ENCODE assay signal across 19 mouse cellular contexts in the genomic region with DNA sequence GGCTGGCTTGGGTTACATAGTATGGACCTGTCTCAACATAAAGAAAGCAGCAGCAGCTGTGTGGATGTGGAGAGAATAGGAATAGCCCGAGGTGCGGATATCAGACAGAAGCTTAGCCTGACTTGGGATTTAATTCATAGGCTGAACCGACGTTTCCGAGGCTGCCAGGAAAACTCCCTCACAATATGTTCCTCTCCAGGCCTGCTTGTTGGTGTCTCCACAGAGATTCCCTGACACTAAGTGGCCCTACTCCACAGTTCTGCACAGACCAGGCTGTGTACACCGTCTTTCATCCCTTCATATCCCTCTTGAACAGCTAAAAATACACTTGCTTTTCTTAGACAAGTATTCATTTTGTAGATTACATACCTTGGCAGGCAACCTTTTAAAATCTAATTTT. TPM values are rescaled to one million over a fixed set of nuclear protein-coding genes. Genes with fewer than 3 reads are reported as not detected.
DNase-seq lines count a peak whose midpoint lies in the region; TF ChIP-seq lines count a peak whose summit lies in the region.
"Had no signal": no experiment of that assay in that cellular context is flagged by ENCODE, and none has a peak within 500 bp of the region (broad histone marks: within the 10 kb centered on the region; RNA-seq: fewer than 3 reads in every experiment).

No protein-coding gene starts in this region.

- no peak for TF ChIP-seq CTCF in left cerebral cortex, adult 2 months (IDR thresholded peaks at IDR 0.05)

- intact Hi-C loops in heart, postnatal 14 days (cut with DNase I), result no loop called here
- intact Hi-C loops in left cerebral cortex, postnatal 14 days (cut with DNase I), result no loop called here
- intact Hi-C loops in left cerebral cortex, adult 2 months (cut with DNase I), result no loop called here

- H3K27ac ChIP-seq in left cerebral cortex, adult 2 months, result no peak overlapping the region
- H3K27ac ChIP-seq: forebrain, embryonic 15.5 days; hindbrain, embryonic 10.5 days had no signal

- peak; percentile 50 for DNase-seq in cerebellum, adult 11-12 months
- no peak for DNase-seq in cerebellum, adult 8-10 months
- DNase-seq in heart, adult 18-20 months, result peak; percentile 29
- no peak for DNase-seq in heart, postnatal 14 days
- peak; percentile 28 to 49 for DNase-seq in left cerebral cortex, postnatal 14 days (ENCODE audit: low spot score in 2 of 2)
- DNase-seq in left cerebral cortex, adult 2 months (ENCODE audit: extremely low spot score in 1 of 2, low spot score in 2 of 2), result no peak
- peak; percentile 16 for DNase-seq in right cerebral cortex, postnatal 14 days
- no peak for DNase-seq in thymus, postnatal 10 days (ENCODE audit: low spot score in 2 of 2)
- DNase-seq: gastrocnemius, postnatal 10 days; kidney, adult 18-20 months; kidney, postnatal 10 days; liver; liver, postnatal 0 days; lung, postnatal 14 days had no signal

- H3K4me3 ChIP-seq in left cerebral cortex, adult 2 months, result no peak overlapping the region
- H3K4me3 ChIP-seq: erythroblast, embryonic 14.5 days; forebrain, embryonic 15.5 days; hindbrain, embryonic 10.5 days had no signal

RNA-seq across cellular contexts. Expression of gene Adrm1, which starts 23.9 kb away (rescaled TPM):
- total RNA-seq in heart, adult 18-20 months (2021), result 10 to 100 TPM; 84.0 to 86.8 TPM
- total RNA-seq in heart, postnatal 14 days (2021), result 10 to 100 TPM; 87.1 to 95.9 TPM
- 100 to 1,000 TPM; 104 to 109 TPM for total RNA-seq in left cerebral cortex, postnatal 14 days (2021)
- total RNA-seq in left cerebral cortex, adult 2 months (2021), result 100 to 1,000 TPM in 1 of 2 experiments, 10 to 100 TPM in 1; 96.4 to 101 TPM

RNA-seq across cellular contexts. Expression of gene Osbpl2, which starts 28.3 kb away (rescaled TPM):
- 10 to 100 TPM; 32.9 to 36.0 TPM for total RNA-seq in heart, adult 18-20 months (2021)
- total RNA-seq in heart, postnatal 14 days (2021), result 10 to 100 TPM; 33.4 to 35.7 TPM
- total RNA-seq in left cerebral cortex, postnatal 14 days (2021), result 10 to 100 TPM; 51.4 to 52.8 TPM
- total RNA-seq in left cerebral cortex, adult 2 months (2021), result 10 to 100 TPM; 46.2 to 50.6 TPM

RNA-seq across cellular contexts. Expression of gene Hrh3, which starts 43.1 kb away (rescaled TPM):
- not detected for total RNA-seq in heart, adult 18-20 months (2021)
- total RNA-seq in heart, postnatal 14 days (2021), result not detected
- 10 to 100 TPM; 65.4 to 73.5 TPM for total RNA-seq in left cerebral cortex, postnatal 14 days (2021)
- 10 to 100 TPM; 84.3 to 85.7 TPM for total RNA-seq in left cerebral cortex, adult 2 months (2021)
- total RNA-seq: megakaryocyte-erythroid progenitor cell, adult 5-6 weeks; MEL had no signal

Comparison
In these comparisons a context has a peak if more than half of its experiments do, and no peak if none do; other contexts are left out.
1. DNase-seq: peak in cerebellum, adult 11-12 months (single experiment), heart, adult 18-20 months (2 of 2), left cerebral cortex, postnatal 14 days (2 of 2) and right cerebral cortex, postnatal 14 days (single experiment); none in cerebellum, adult 8-10 months (single experiment), heart, postnatal 14 days (0 of 2), left cerebral cortex, adult 2 months (0 of 2) and thymus, postnatal 10 days (0 of 2).
2. RNA of gene Hrh3, which starts 43.1 kb away (total RNA-seq): 84.3 to 85.7 TPM in left cerebral cortex, adult 2 months and 65.4 to 73.5 TPM in left cerebral cortex, postnatal 14 days; not detected in heart, postnatal 14 days and not detected in heart, adult 18-20 months; every median in the first group is over 10 times any median in the second.